Mouse (Mus musculus) central nervous system, embryonic 14 days (tissue): ENCODE results near the gene Hectd3. TPM values are rescaled to one million over a fixed set of nuclear protein-coding genes. Genes with fewer than 3 reads are reported as not detected.

Experiments
- polyA plus RNA-seq: library from polyadenylated mRNA; depleted of rRNA; stranded (reverse); fragments of >200 nt; gene quantifications from 2 replicates; pipeline ENCODE4 v1.2.3, GENCODE M21; 2012; rRNA removed

Hectd3 gene
- polyA plus RNA-seq, result 51.7 and 57.8 TPM in 2 replicates

DNA sequence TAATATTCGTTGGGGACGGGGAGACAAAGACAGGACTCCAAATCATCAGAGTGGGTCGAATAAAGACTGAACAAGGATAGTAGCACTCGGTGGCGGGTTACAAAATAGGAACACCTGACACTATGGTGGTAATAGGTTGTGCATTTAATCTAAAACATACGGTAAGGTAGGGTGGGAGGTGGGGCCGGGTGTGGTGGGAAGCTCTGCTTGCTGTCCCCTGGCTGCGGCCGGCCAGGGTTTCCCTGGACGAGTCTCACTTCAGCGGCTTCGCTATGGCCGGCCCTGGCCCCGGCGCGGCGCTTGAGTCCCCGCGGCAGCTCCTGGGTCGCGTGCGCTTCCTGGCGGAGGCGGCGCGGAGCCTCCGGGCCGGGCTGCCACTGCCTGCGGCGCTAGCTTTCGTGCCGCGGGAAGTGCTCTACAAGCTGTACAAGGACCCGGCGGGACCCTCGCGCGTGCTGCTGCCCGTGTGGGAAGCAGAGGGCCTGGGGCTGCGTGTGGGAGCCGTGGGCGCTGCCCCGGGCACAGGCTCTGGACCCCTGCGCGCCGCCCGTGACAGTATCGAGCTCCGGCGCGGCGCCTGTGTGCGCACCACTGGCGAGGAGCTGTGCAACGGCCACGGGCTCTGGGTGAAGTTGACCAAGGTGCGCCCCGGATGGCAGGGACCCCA is at the start of gene Hectd3:
Hectd3 (plus strand) TSS at position 187 of the 667 bp plus-strand sequence.

DNA sequence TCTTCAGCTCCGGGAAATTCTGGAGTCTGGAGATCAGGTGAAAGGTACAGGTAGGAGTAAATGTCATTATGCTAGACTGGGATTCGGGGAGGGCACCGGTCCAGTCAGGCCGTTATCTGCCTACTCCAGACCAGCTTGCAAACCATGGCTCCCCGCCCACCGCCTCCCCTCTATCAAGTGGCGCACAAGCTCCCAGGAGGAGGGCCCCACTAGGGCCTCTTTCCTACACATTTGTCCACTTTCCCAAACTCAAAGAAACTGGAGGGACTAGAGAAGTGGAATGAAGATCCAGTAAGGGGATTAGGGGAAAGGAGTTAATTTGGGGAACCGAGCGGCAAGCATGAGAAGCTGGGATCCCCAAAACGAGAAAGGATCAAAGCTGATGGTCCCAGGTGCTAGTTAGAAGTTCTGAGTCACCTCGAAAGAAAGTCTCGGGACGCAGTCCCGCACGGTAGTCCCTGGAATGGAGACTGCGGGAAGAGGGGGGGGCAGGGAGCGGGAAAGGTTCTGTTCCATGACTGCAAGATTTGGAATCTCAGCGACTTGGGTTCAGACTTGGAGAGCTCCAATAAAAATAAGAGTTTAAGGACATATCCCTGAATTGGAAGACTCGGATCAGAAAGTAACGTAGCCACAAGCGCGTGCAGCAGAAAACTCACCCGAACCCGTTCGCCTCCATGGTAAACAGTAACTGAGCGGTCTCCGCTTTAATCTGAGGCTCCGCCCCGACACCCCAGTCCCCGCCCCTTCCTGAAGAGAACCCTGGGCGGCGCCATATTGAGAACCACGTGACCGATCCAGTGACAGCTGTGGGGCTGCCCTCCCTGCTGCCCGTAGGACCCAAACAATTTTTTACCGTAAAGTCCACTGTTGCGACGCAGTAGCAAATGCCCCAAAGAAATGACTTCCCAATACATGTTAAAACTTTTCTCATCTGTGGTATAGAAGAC is 1.2 kb upstream of the Hectd3 start, which contains the start of gene Urod:
Urod (minus strand) TSS at position 742 of the 950 bp plus-strand sequence.

DNA sequence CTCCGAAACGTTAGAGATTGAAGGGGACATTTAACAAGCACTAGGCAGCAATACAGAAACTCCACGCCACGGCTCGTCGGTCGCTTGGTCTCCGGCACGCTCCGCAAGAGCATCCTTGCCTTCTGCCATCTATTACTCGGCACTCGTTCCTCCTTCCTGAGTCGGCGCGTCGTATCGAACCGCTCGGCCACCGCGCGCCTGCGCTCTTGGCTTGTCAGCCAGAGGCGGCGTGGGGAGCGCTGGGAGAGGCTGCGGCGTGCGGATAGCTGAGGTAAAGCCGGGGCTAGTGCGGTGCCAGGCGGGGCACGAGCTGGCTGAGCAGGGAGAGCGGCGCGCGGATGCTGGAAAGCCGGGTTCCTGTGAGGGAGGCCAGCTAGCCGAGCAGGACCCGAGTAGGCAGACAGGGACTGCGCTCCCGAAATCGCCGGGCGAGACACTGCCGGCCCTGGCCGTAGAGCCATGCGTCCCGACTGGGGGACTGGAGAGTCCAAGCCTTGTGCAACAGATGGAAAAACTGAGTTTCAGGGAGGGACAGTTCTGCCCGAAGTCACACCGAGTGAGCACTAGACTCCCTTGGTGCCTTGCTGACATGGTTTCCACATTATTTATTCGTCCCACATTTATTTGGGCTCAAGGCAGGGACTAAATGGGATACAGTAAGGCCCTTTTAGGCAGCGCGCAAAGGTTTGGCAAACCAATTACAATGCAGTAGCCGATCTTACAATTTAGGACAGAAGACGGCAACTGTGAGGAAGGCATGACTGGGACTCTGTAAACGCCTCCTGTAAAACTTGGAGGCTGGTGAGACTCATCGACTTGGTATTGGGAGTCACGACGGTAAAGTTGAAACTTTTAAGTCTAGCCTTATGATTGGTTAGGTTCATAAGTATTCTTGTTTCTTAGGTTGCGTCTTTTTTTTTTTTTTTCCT is 24.4 kb downstream of the Hectd3 start, which contains the start of gene Eif2b3:
Eif2b3 (plus strand) TSS at position 197 of the 929 bp plus-strand sequence.

Other genes starting within 250 kb of the Hectd3 start
- 36.1 and 39.4 TPM in 2 replicates for gene Toe1, start 187.7 kb upstream of the Hectd3 start, polyA plus RNA-seq
- gene Mutyh, start 187.6 kb upstream of the Hectd3 start, polyA plus RNA-seq, result 20.2 and 20.6 TPM in 2 replicates
- 0.49 and 0.50 TPM in 2 replicates for gene Hpdl, start 173.6 kb upstream of the Hectd3 start, polyA plus RNA-seq
- gene Zswim5, start 117.9 kb upstream of the Hectd3 start, polyA plus RNA-seq, result 22.0 and 27.1 TPM in 2 replicates
- gene Urod, start 904 bp upstream of the Hectd3 start, polyA plus RNA-seq, result 59.3 and 62.9 TPM in 2 replicates
- 31.6 and 32.5 TPM in 2 replicates for gene Eif2b3, start 24.1 kb downstream of the Hectd3 start, polyA plus RNA-seq
- 9.2 and 13.2 TPM in 2 replicates for gene Ptch2, start 100.8 kb downstream of the Hectd3 start, polyA plus RNA-seq
- gene Btbd19, start 130.4 kb downstream of the Hectd3 start, polyA plus RNA-seq, result 7.2 and 9.3 TPM in 2 replicates
- 0.45 and 0.58 TPM in 2 replicates for gene Tctex1d4, start 131.5 kb downstream of the Hectd3 start, polyA plus RNA-seq
- 16.9 and 18.0 TPM in 2 replicates for gene Plk3, start 138.6 kb downstream of the Hectd3 start, polyA plus RNA-seq
- gene Rps8, start 160.9 kb downstream of the Hectd3 start, polyA plus RNA-seq, result 1,168 and 1,206 TPM in 2 replicates
- gene Kif2c, start 187.3 kb downstream of the Hectd3 start, polyA plus RNA-seq, result 21.5 and 30.5 TPM in 2 replicates